Mouse (Mus musculus): ENCODE measurements at regions not wholly inside any gene's neighbourhood (a gene's known extent, or its start where the extent isn't known, plus 50 kb on each side); places are given as distances from the start of the nearest gene placed in this dataset.

DNA sequence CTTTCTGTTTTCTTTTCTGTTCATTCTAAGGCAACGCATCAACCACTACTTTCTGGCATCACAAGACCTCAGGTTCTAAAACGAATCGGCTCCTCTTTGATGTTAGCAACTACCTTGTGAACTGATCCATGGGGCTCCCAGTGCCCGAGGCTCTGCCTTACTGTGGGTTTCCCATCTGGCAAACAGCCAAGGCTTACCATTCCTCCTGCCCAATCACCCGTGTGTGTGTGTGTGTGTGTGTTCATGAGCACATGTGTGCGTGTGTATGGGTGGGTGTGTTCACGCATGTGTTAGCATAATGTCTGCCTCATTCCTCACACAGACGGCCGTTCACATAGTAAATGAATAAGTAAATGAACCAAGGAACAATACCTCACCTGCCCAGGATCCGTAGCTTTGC, 138.3 kb upstream of the Lpp start:
- DNase-seq (ENCODE audit: low read depth, low spot score) = no peak

DNA sequence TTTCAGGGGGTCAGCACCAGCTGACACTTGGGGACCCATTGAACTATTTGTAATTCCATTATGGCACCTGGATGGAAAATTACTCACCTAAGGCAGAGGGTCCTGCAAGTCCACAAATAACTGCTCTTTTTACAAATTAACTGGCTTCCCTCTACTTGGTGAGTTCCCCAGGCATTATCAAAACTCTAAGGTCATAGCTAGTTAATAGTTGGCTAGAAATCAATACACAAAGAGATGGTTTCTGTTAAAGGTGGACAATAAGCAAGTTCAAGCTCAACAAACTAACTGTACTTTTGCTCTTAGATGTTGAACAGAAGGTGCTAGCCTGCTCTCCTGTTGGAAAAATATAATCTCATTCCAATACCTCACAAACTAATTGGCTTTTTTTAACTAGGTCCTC, 138.7 kb upstream of the Lpp start:
- no peak for DNase-seq (ENCODE audit: low read depth, low spot score)

DNA sequence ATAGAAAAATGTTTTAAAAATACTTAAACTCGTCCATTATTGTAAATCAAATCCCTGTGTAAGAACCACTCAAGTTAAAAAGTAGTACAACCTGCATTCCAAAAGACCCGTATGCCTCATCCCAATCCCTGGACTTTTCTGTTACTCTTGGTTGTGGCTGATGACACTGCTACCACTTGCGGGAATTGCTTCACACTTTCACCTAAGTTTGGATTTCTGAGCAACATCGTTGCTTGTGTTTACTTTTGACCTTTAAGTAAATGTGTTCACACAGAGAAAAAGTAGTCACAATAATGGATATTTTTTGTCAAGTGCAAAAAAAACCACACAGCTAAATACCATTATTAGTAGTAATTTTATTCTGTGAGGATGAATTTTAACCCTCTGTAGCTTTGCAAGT, 139.2 kb upstream of the Lpp start:
- DNase-seq (ENCODE audit: low read depth, low spot score) = no peak

DNA sequence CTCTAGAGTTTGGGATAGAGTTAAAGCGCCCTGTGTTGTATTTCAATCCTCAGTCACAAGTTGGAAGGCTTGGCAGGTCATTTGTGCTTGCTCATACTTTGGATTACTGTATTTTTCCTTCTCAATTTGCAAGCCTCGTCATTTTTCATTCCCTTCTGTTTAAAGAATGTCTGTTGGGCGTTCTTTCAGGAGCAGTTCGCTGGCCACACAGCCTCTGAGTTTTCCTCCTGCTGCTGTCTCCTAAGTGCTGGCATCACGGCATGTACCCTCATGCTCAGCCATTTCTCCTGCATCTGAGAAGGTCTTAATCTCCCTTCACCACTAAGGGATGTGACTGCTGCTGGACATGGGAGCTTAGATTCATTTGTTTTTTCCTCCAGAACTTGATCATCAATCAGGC, 146.0 kb upstream of the Lpp start:
- DNase-seq (ENCODE audit: low read depth, low spot score) = no peak

DNA sequence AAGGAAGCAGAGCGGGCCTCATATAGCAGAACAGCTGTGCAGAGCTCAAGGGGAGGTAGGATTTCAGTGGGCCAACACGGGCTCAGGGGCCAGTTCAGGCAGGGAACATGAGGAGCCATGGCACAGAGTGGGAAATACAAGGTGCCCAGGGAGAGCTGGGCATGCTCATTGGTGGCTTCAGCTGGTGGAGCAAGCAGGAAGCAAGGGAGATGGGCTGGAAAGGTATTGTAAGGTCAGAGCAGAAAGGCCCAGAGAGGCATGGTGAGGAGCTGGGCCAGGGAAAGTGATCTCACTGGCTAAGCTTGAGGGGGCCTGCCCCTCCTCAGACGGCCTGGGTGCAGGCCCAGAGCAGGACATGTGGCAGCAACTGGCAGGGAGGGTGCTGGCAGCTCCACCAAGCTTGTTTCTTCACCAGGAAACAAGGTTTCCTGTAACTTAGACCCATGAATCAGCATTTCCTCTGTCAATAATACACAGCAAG, 155.2 kb upstream of the Lpp start:
- no peak for DNase-seq (ENCODE audit: low read depth, low spot score)

DNA sequence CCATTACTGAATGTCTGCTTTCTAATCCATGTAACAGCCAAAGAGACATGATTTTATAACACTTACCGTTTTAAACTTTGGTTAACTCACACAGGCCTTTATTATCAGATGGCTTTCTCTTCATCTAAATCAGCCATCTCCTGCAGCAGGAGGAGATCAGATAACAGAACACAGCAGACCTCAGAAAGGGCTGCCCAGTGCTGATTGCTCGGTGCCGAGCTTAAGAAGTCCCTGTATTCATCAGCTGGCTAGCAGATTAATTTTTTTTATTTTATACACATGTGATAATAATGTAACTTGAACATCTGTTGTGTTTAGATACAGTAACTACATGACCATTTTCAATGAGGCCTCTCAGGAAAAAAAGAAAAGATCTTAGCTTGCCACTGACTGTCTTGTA, 155.9 kb upstream of the Lpp start:
- no peak for DNase-seq (ENCODE audit: low read depth, low spot score)

DNA sequence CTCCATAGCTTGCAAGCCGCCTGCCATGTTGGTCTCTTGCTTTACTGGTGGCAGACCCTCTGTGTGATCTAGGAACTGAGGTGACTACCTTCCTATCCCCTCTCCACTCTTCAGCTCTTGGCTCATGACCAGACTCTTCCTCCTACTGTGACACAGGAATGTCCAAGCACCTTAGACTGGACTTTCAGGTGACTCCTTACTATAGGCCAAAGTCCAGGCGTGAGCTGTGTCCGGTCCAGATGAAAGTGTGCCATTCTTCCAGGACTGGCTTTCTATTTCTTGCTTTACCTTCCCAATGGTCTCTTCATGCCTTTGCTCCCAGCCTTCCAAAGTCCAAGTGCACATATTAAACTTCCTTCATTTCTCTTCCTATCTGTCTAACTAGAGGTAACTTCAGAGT, 156.3 kb upstream of the Lpp start:
- DNase-seq (ENCODE audit: low read depth, low spot score) = no peak

DNA sequence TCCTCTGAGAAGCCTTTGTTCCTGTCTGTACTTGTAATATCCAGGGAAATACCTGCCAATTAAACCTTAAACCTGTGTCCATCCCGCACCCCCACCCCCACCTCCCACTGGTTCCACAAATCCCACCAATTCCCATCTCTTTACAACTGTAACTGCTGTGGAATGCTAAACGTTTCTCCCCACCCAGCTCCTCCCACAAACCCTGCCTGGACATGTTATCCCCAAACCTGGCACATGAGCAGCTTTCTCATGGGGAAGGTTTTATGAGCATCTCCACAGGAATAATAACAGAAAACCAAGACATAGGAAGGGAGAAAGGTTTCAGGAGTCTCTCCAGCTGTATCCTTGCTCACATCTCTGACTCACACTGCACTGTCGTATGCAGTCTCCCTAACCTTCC, 156.8 kb upstream of the Lpp start:
- DNase-seq (ENCODE audit: low read depth, low spot score) = no peak

DNA sequence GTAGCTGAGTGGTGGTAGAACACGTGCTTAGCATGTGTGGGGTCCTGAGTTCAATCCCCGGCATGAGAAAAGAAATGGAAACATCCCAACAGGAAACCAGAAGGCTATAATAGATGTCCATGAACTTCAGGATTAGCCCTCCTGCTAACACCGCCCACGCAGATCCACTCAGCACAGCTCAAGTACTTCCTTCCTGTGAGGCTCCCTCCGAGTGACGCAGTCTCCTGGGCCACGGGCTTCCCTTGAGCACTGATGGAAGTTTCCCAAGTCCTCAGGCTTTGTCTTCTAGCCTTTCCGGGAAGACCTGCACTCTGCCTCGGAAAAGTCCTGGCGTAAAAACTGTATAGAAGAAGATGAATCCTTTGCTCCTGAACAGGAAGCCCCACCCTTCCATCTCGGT, 158.5 kb upstream of the Lpp start:
- no peak for DNase-seq (ENCODE audit: low read depth, low spot score)

DNA sequence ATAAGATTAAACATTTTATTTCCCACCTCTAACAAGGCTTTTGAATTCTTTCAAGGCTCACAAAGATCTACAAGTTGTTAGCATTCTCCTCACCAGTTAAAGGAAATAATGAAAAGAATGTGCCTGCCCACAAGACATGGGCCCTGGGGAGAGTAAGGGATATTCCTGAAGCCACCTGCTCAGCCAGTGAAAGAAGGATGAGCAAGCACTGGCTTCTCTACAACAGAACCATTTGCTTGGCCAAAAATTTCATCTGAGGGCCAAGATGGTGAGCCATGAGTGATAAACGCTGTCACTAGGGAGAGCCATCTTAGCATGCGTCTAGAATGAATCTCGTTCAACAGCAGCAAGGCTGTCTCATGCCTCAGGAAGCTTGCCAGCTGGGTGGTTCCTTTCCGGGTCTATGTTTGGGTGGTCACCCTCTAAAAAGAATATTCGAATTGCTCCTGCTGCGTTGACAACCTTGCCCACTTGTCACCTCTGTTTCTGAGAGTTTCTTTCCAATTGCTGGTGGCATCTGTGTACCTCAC, 161.2 kb upstream of the Lpp start:
- no peak for DNase-seq (ENCODE audit: low read depth, low spot score)

DNA sequence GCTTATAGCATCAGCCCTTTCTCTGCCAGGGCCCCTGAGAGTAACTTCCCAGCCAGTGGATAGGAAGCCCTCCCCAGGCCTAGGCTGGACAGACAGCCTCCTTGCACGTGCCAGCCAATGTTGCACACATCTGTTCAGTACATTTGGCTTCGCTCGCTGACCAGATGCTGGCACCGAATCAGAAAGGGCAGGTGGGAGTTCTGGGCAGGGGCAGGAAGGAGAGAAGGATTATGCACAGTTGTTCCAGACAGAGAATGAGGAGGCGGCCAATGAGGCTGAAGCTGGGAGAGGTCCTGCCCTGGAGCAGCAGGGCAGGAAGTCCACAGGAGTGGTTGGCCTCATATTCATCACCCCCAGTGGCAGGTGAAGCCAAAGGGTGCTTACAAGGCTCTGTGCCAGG, 161.8 kb upstream of the Lpp start:
- DNase-seq (ENCODE audit: low read depth, low spot score) = no peak

DNA sequence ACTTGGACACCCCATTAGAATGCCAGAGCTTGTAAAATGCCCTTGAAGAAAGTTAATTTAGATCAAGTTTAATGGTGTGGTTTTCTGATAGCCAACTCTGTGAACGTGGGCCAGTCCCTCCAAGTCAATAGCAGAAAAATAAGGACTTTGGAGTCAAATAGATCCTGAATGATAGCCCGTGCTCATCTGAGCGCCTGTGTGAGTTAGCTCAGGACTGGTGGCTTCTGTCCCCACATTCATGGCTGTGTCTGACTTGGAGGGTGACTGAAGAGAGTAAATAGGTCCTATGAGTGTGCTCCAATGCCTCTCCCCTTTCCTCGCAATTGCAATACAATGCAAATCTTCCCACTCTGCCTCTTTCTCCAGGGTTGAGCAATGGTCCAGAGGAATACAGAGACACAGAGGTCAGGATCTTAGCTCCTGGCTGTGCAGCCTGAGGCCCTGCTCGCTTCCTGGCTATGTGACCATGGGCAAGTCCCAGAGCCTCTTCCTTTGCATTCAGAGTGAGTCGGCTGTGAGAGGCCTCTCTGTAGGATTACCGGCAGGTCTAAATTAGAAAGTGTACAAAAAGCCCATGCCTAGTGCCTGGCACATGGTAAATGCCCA, 164.2 kb upstream of the Lpp start:
- no peak for DNase-seq (ENCODE audit: low read depth, low spot score)

DNA sequence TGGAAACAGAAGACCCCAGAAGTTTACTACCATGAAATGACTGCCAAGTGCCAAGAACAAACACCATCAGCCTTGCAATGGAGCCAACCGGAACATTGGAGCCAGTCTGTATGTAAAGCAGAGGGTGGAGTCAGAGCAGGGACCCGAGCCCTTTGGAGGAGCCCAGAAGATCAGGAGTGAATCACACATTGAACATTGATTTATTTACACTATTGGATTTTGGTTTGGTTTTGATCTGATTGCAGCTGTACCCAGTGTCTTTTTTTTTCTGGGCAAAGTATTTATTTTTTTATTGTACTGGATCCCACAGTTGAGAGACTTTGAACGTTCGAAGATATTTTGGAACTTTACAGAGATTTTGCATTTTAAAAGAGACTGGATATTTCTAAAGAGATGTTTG, 167.4 kb upstream of the Lpp start:
- no peak for DNase-seq (ENCODE audit: low read depth, low spot score)

DNA sequence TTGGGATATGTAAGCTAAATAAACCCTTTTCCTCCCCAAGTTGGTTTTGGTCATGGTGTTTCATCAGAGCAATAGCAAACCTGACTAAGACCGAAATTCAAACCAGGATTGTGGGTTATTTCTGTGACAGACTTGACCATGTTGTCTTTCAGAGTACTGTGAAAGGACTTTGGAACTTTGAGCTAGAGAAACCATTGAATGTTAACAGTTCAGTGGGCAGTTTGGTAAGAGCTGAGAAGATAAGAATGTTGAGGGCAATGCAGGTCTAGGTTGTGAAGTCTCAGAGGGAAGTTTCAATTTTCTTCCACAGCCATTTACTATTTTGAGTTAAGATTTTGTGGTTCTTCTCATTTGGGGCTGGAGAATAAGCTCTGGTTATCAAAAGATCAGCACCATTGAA, 168.2 kb upstream of the Lpp start:
- DNase-seq (ENCODE audit: low read depth, low spot score) = no peak

DNA sequence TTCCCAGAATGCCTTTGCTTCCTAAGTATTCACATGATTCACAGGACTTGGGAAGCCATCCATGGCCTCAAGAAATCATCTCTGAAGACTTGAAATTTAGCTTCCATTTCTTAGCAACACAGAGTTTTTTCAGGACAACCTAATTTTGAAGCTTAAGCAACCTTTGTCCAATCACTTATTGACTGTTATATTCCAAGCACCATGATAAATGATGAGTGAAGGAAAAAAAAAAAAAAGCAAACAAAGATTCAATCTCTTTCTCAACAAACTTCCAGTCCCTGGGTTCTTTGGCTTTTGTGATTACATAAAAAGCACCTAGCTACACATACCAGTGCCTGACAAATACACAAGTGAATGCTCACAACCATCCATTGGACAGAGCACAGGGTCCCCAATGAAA, 169.4 kb upstream of the Lpp start:
- no peak for DNase-seq (ENCODE audit: low read depth, low spot score)

DNA sequence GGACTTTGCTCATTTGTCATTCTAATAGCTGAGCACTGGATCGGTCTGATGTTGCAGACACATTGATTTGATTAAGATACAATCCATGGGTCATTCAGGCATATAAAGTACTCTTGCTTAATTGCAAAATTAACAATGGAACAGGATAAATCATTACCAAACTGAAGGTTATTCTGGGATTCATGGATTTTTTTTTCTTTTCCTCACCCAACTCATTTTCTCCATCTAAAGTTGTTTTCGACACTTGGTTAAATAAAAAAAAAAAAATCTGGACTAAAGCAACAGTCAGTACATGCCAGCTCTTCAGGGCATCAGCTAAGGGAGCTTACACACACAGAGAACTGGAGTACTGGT, 169.8 kb upstream of the Lpp start:
- DNase-seq (ENCODE audit: low read depth, low spot score) = no peak

DNA sequence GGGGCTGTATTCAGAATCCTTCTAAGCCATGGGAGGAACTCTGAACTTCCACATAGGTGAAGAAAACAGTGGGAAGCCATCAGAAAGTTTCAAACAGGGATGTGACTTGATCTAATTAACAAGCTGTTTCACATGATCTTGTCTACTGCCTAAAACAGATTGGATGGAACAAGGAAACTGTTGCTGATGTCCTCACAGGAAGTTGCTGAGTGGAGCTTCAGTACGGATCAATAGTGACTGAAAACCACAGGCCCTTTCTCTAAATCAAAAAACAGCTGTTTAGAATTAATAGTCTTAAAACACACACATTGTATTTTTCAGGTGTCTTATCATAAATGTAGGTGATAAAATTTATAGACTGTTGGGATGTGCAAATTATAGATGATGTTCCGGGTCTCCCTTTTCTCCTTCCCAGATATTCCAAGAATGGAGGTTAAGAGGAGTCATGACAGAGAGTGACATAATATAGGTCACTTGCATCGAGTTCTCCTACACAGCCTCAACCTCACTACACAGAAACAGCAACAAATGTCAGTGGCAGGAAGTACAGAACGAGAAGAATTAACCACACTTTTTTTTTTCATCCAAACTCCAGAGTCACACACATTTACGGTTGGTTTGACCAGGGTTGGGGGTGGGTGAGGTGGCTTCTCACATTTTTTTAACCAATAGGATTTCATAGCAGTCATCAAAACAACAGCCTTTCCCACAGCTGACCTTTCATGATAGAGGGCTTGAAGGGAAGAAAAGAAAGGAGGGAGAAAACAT, 170.4 kb upstream of the Lpp start:
- no peak for DNase-seq (ENCODE audit: low read depth, low spot score)

DNA sequence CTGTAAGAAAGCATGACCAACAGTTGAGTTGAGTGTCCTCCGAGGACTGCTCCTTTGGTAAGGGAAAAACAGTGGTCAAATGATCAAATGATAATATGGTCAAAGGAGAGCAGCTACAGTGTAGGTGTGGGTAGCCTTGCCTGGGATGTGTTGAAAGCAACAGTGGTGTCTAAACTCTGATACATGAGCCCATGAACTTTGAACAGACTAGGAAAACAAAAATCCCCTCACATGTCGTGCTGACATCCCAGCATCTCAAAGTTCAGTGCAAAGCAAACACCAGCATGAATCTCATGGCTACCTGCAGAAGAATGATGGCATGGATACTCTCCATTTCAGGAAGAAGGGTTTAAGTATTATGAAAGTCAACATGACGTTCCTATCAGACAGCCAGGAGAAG, 171.3 kb upstream of the Lpp start:
- no peak for DNase-seq (ENCODE audit: low read depth, low spot score)

DNA sequence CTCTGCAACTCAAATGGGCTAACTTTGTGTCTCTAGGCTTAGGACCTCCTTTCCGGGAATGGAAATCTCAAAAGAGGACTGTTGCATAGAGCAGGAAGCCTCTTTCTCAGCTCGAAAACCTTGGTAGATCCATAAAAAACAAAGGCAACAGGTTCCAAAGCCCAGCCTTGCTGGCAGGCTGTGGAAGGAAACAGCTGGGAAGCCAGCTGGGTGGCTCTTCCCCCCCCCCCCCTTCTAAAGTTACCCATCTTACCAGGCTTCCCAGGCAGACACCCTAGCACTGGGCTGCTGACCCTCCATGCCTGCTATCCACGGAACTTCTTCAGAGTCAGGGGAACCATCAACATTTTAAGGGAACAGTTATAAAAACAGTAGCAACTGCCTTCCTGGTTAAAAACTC, 172.7 kb upstream of the Lpp start:
- DNase-seq (ENCODE audit: low read depth, low spot score) = no peak

DNA sequence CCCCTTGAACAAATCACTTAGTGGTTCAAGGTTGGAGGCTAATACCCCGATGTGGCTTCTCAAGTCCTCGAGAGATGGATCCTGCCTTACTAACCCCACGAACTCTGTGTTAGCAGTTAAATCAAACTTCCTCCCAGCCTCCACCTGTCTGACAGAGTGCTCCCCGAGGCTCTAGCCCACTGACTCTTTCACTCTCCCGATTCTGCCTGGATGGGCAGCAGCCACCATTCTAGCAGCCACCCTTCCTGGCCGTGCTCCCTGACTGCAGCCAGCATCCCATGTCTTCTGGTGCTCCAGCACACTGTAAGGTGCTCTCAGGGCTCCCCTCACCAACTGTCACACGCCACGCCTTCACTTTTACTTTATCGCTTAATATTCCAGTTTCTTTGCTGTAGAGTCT, 173.6 kb upstream of the Lpp start:
- no peak for DNase-seq (ENCODE audit: low read depth, low spot score)

DNA sequence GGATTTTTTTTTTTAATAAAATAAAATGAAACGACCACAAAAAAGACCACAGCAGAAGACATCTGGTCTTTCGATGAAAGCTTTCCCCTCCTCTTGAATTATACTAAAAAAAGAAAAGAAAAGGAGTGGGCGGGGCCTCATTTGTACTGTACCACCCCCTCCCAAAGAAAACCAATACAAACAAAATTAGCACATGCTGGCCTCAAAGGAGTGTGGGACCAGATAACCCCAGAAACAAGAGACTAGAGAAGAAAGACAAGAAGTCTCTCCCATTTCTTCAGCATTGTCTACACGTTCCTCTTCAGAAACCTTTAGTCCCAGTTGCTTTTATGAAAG, 174.5 kb upstream of the Lpp start:
- DNase-seq (ENCODE audit: low read depth, low spot score) = no peak

DNA sequence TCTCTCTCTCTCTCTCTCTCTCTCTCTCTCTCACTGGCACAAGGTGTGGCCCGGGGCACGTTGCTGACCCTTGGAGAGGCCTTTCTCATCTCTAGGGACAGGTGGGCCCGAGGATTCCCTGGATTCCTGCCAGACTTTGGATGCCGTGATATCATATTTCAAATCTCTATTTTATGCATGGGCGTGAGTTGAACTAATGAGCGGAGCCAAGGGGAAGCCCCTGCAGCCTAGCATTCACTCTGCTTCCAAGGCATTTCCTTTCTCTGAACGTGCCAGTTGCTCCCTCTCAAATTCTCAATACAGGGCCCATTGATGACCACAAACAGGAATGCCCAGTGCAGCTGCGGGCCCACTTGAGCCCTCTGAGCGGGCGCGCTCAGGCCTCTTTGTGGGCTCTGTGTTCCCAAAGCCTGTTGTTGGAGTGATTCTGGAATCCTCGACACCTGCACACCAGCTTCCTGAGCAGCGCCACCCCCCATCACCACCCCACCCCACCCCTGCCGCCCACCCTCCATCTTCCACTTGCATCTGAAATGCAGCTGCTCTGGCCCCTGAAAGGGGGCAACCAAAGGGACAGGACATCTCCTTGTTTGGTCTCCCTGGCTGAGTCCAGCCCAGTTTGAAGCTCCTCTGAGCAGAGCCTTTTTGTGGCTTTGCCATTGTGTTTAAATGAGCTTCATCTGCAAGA, 175.0 kb upstream of the Lpp start:
- no peak for DNase-seq (ENCODE audit: low read depth, low spot score)

DNA sequence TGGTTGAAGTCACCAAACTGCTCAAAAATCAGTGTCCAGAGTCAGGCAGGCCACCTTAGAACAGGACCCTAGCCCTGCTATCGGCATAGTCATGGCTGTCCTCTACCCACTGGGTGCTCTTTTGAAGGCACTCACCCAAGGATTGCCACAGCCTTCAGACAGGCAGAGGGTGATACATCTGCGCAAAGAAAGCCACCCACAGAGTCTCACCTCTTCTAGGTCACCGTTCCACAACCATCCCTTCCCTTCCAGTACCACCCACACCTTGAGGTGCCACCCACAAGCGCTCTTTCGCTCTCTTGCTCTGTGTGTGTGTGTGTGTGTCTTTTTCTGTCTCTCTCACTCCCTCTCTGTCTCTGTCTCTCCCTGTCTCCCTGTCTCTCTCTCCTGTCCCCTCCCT, 176.5 kb upstream of the Lpp start:
- no peak for DNase-seq (ENCODE audit: low read depth, low spot score)

Data from retina, postnatal 7 days (tissue).